Mouse (Mus musculus) limb, embryonic 14.5 days (tissue): ENCODE results near the gene Ube4a. TPM values are rescaled to one million over a fixed set of nuclear protein-coding genes. Genes with fewer than 3 reads are reported as not detected.

Source experiments
- ATAC-seq: fragments of 200-750 bp; cut with Nextera tagmentation; 2 replicates; pipeline ENCODE4 v1.8.0; 2017; ENCODE audit warnings: low read depth, moderate number of reproducible peaks, moderate TSS enrichment; ENCODE audit not compliant: low FRiP score
- DNase-seq: peaks from one replicate; pipeline ENCODE4 v3.0.0-alpha.2; 2015; ENCODE audit warnings: low spot score
- H3K27ac ChIP-seq: fragments of 300-500 bp; sonication (generic); replicated peaks from 2 replicates; pipeline ENCODE4 v1.5.1; 2014; ENCODE audit warnings: low read depth, mild to moderate bottlenecking, low read length, moderate library complexity, mixed read lengths
- H3K27me3 ChIP-seq: fragments of 300-500 bp; sonication (generic); 2 replicates; pipeline ENCODE4 v1.6.1; 2014; ENCODE audit warnings: low read length, mixed read lengths; ENCODE audit not compliant: control insufficient read depth, insufficient read depth
- H3K36me3 ChIP-seq: fragments of 300-500 bp; sonication (generic); 2 replicates; pipeline ENCODE4 v1.6.1; 2014; ENCODE audit warnings: mild to moderate bottlenecking, low read length, moderate library complexity, mixed read lengths; ENCODE audit not compliant: control insufficient read depth, insufficient read depth
- H3K4me1 ChIP-seq: fragments of 300-500 bp; sonication (generic); 2 replicates; pipeline ENCODE4 v1.6.1; 2014; ENCODE audit warnings: antibody characterized with exemption, low read length, mixed read lengths; ENCODE audit not compliant: control insufficient read depth, insufficient read depth
- H3K4me2 ChIP-seq: fragments of 300-500 bp; sonication (generic); replicated peaks from 2 replicates; pipeline ENCODE4 v1.6.1; 2014; ENCODE audit warnings: low read depth, mild to moderate bottlenecking, low read length, moderate library complexity; ENCODE audit not compliant: severe bottlenecking
- H3K4me3 ChIP-seq: fragments of 300-500 bp; sonication (generic); replicated peaks from 2 replicates; pipeline ENCODE4 v1.5.1; 2014; ENCODE audit warnings: low read length
- H3K9ac ChIP-seq: fragments of 300-500 bp; sonication (generic); 2 replicates; pipeline ENCODE4 v1.6.1; 2014; ENCODE audit warnings: mild to moderate bottlenecking, low read depth, low read length, moderate library complexity; ENCODE audit not compliant: severe bottlenecking
- H3K9me3 ChIP-seq: fragments of 300-500 bp; sonication (generic); 2 replicates; pipeline ENCODE4 v1.6.1; 2016; ENCODE audit warnings: low read length; ENCODE audit not compliant: control insufficient read depth
- POLR2A ChIP-seq: fragments of 200-500 bp; IDR thresholded peaks from 2 replicates; pipeline ENCODE4 v1.8.0; 2012; ENCODE audit warnings: inconsistent platforms, mild to moderate bottlenecking, moderate library complexity, borderline replicate concordance; ENCODE audit not compliant: insufficient read depth, insufficient read length; ENCODE audit errors: extremely low read depth
- WGBS: fragments of 180-500 bp; shearing (Covaris S2); extraction: QIAGEN DNeasy Blood & Tissue Kit; methylation state at CpG from one replicate; pipeline ENCODE4 v1.1.7; 2014; 5-methylcytosine and 5-hydroxymethylcytosine counted together
- polyA plus RNA-seq, 2 experiments: library from polyadenylated mRNA; depleted of rRNA in 1 of 2; stranded (reverse) in 1 of 2; unstranded in 1 of 2; fragments of >200 nt; fragmentation: Nextera tagmentation in 1 of 2; extraction: Ambion mirVana in 1 of 2; gene quantifications; 2 replicates each; pipeline versions ENCODE4 v1.2.1 to v1.2.3; 2012 to 2014

Ube4a gene
- polyA plus RNA-seq, 2 experiments: 23.9 to 33.4 TPM

- ATAC-seq: no peak
- TF ChIP-seq POLR2A: no peak
Measured at GRCm38 (mm10) chr9:44877686-44878085, 87.7 kb downstream of the Ube4a start.

GRCm38 (mm10) chr9:44875476-44875875 is 89.9 kb downstream of the Ube4a start:
- H3K9me3 ChIP-seq: no peaks in the 10 kb centered on the region
- H3K36me3 ChIP-seq: peaks cover 18% of the 10 kb centered on the region
- H3K4me2 ChIP-seq: no peak overlapping the region
- 53% methylated on average over 7 of the region's 7 CpGs for WGBS
- H3K27me3 ChIP-seq: no peaks in the 10 kb centered on the region
- no peak overlapping the region; the same call in 1 of the 2 replicates for H3K9ac ChIP-seq
- H3K4me3 ChIP-seq: no peak overlapping the region
- TF ChIP-seq POLR2A: no peak
- ATAC-seq (no peak), DNase-seq (no peak)
- peaks cover 45% of the 10 kb centered on the region for H3K4me1 ChIP-seq
- no peak overlapping the region for H3K27ac ChIP-seq

More at GRCm38 (mm10) chr9:44877686-44878085, 87.7 kb downstream of the Ube4a start:
- no peak for DNase-seq
- H3K4me1 ChIP-seq: peaks cover 45% of the 10 kb centered on the region
- H3K36me3 ChIP-seq: peaks cover 14% of the 10 kb centered on the region
- H3K9ac ChIP-seq: peak overlapping the region; percentile 17; the same call in 1 of the 2 replicates
- no peaks in the 10 kb centered on the region for H3K9me3 ChIP-seq
- 78% methylated on average over 7 of the region's 7 CpGs for WGBS
- no peaks in the 10 kb centered on the region for H3K27me3 ChIP-seq
- no peak overlapping the region for H3K4me2 ChIP-seq
- H3K4me3 ChIP-seq: no peak overlapping the region
- H3K27ac ChIP-seq: no peak overlapping the region

DNA sequence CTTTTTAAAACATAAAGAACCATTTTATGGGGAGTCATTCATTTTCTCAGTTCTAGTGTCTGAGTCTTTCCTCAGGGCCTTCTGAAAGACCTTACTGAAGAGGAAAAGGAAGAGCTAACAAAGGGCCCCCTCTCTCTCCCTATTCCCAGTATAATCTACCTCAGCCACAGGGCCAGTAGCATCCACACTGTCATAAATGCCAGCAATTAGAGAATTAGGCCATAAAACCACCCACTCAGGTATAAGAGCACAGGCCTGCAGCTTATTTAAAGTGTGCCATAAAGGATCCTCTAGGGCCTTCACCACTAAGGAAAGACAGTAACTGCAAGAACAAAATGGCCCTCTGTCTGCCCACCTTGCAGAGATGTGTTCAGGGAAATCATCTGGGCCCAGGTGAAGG is 91.2 kb downstream of the Ube4a start:
- no peak overlapping the region for H3K4me3 ChIP-seq
- DNase-seq (no peak), ATAC-seq (no peak)
- H3K27me3 ChIP-seq: no peaks in the 10 kb centered on the region
- H3K27ac ChIP-seq: no peak overlapping the region
- H3K4me1 ChIP-seq: peaks cover 47% of the 10 kb centered on the region
- no peaks in the 10 kb centered on the region for H3K9me3 ChIP-seq
- no peak for TF ChIP-seq POLR2A
- H3K36me3 ChIP-seq: peaks cover 29% of the 10 kb centered on the region
- no peak overlapping the region for H3K4me2 ChIP-seq
- no peak overlapping the region for H3K9ac ChIP-seq

DNA sequence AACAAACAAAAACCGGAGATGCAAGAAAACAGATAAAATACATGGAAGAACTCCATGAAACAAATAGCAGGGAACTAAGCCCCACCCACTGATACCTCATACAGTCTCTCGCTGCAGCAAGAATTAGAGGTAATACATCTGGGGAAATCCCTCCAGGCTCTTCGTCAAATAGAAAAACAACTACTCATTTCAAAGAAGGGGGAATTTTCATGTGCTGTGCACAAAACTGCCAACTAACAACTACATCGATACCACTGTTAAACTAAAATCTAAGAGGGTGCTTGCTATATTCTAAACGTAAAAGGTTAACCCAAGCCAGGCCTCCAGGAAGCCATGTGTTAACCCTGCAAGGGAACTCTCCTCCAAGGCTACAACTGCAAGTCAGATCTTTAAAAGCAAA is 91.7 kb downstream of the Ube4a start:
- Histone ChIP-seq H3K9me3 (no peaks in the 10 kb centered on the region), H3K4me1 (peaks cover 42% of the 10 kb centered on the region), H3K36me3 (peaks cover 29% of the 10 kb centered on the region), H3K4me3 (no peak overlapping the region), H3K4me2 (no peak overlapping the region), H3K9ac (no peak overlapping the region), H3K27me3 (no peaks in the 10 kb centered on the region), H3K27ac (no peak overlapping the region)
- no peak for TF ChIP-seq POLR2A
- WGBS: 38% methylated on average over 5 of the region's 5 CpGs
- DNase-seq (no peak), ATAC-seq (no peak)

Other genes with a start within 250 kb of the Ube4a start
- 85.6 and 113 TPM in 2 replicates for gene Phldb1, start 230.4 kb downstream of the Ube4a start, polyA plus RNA-seq (2012; rRNA removed)
- 36.5 and 46.2 TPM in 2 replicates for gene Phldb1, start 230.4 kb downstream of the Ube4a start, polyA plus RNA-seq (2014; fragmentation: Nextera tagmentation; extraction: Ambion mirVana)
- gene Arcn1, start 197.8 kb downstream of the Ube4a start, polyA plus RNA-seq (2012; rRNA removed): 105 and 111 TPM in 2 replicates
- 221 and 234 TPM in 2 replicates for gene Arcn1, start 197.8 kb downstream of the Ube4a start, polyA plus RNA-seq (2014; fragmentation: Nextera tagmentation; extraction: Ambion mirVana)
- gene Ift46, start 197.7 kb downstream of the Ube4a start, polyA plus RNA-seq (2012; rRNA removed): 109 and 116 TPM in 2 replicates
- 123 and 131 TPM in 2 replicates for gene Ift46, start 197.7 kb downstream of the Ube4a start, polyA plus RNA-seq (2014; fragmentation: Nextera tagmentation; extraction: Ambion mirVana)
- gene Tmem25, start 166.3 kb downstream of the Ube4a start, polyA plus RNA-seq (2012; rRNA removed): 7.2 and 11.1 TPM in 2 replicates
- gene Tmem25, start 166.3 kb downstream of the Ube4a start, polyA plus RNA-seq (2014; fragmentation: Nextera tagmentation; extraction: Ambion mirVana): 2.5 and 3.6 TPM in 2 replicates
- gene Ttc36, start 162.5 kb downstream of the Ube4a start, polyA plus RNA-seq (2012; rRNA removed): 0.37 and 0.47 TPM in 2 replicates
- gene Ttc36, start 162.5 kb downstream of the Ube4a start, polyA plus RNA-seq (2014; fragmentation: Nextera tagmentation; extraction: Ambion mirVana): 0.30 and 0.34 TPM in 2 replicates
- 21.7 and 28.3 TPM in 2 replicates for gene Kmt2a, start 84.3 kb downstream of the Ube4a start, polyA plus RNA-seq (2012; rRNA removed)
- gene Kmt2a, start 84.3 kb downstream of the Ube4a start, polyA plus RNA-seq (2014; fragmentation: Nextera tagmentation; extraction: Ambion mirVana): 16.8 and 18.9 TPM in 2 replicates
- gene Atp5l, start 44.9 kb downstream of the Ube4a start, polyA plus RNA-seq (2012; rRNA removed): 477 and 525 TPM in 2 replicates
- gene Atp5l, start 44.9 kb downstream of the Ube4a start, polyA plus RNA-seq (2014; fragmentation: Nextera tagmentation; extraction: Ambion mirVana): 663 and 764 TPM in 2 replicates
- 0.28 and 0.65 TPM in 2 replicates for gene Cd3g, start 14.8 kb upstream of the Ube4a start, polyA plus RNA-seq (2012; rRNA removed)
- 1.0 and 1.2 TPM in 2 replicates for gene Cd3g, start 14.8 kb upstream of the Ube4a start, polyA plus RNA-seq (2014; fragmentation: Nextera tagmentation; extraction: Ambion mirVana)
- gene Cd3d, start 16.2 kb upstream of the Ube4a start, polyA plus RNA-seq (2012; rRNA removed): 0.06 TPM in 1 of 2 replicates, not detected in the other
- gene Cd3d, start 16.2 kb upstream of the Ube4a start, polyA plus RNA-seq (2014; fragmentation: Nextera tagmentation; extraction: Ambion mirVana): not detected in 2 replicates
- 0.10 and 0.13 TPM in 2 replicates for gene Cd3e, start 44.0 kb upstream of the Ube4a start, polyA plus RNA-seq (2012; rRNA removed)
- gene Cd3e, start 44.0 kb upstream of the Ube4a start, polyA plus RNA-seq (2014; fragmentation: Nextera tagmentation; extraction: Ambion mirVana): 0.07 and 0.25 TPM in 2 replicates
- gene Mpzl2, start 74.2 kb upstream of the Ube4a start, polyA plus RNA-seq (2012; rRNA removed): 21.0 and 22.6 TPM in 2 replicates
- 21.8 and 22.8 TPM in 2 replicates for gene Mpzl2, start 74.2 kb upstream of the Ube4a start, polyA plus RNA-seq (2014; fragmentation: Nextera tagmentation; extraction: Ambion mirVana)
- 1.8 and 2.1 TPM in 2 replicates for gene Mpzl3, start 89.6 kb upstream of the Ube4a start, polyA plus RNA-seq (2012; rRNA removed)
- 3.9 and 4.7 TPM in 2 replicates for gene Mpzl3, start 89.6 kb upstream of the Ube4a start, polyA plus RNA-seq (2014; fragmentation: Nextera tagmentation; extraction: Ambion mirVana)
- 0.17 and 0.28 TPM in 2 replicates for gene Jaml, start 113.6 kb upstream of the Ube4a start, polyA plus RNA-seq (2012; rRNA removed)
- 0.30 and 0.43 TPM in 2 replicates for gene Jaml, start 113.6 kb upstream of the Ube4a start, polyA plus RNA-seq (2014; fragmentation: Nextera tagmentation; extraction: Ambion mirVana)
- gene Scn2b, start 152.2 kb upstream of the Ube4a start, polyA plus RNA-seq (2012; rRNA removed): 6.5 and 6.6 TPM in 2 replicates
- gene Scn2b, start 152.2 kb upstream of the Ube4a start, polyA plus RNA-seq (2014; fragmentation: Nextera tagmentation; extraction: Ambion mirVana): 3.3 and 5.4 TPM in 2 replicates
- gene Scn4b, start 172.8 kb upstream of the Ube4a start, polyA plus RNA-seq (2012; rRNA removed): 0.14 and 0.17 TPM in 2 replicates
- 0.04 and 0.10 TPM in 2 replicates for gene Scn4b, start 172.8 kb upstream of the Ube4a start, polyA plus RNA-seq (2014; fragmentation: Nextera tagmentation; extraction: Ambion mirVana)
- gene BC049352, start 216.4 kb upstream of the Ube4a start, polyA plus RNA-seq (2012; rRNA removed): 0.04 TPM in 1 of 2 replicates, not detected in the other
- not detected in 2 replicates for gene BC049352, start 216.4 kb upstream of the Ube4a start, polyA plus RNA-seq (2014; fragmentation: Nextera tagmentation; extraction: Ambion mirVana)
- gene Tmprss4, start 238.5 kb upstream of the Ube4a start, polyA plus RNA-seq (2012; rRNA removed): 1.9 and 2.3 TPM in 2 replicates
- gene Tmprss4, start 238.5 kb upstream of the Ube4a start, polyA plus RNA-seq (2014; fragmentation: Nextera tagmentation; extraction: Ambion mirVana): 3.4 and 5.0 TPM in 2 replicates